Mouse (Mus musculus): ENCODE data around the gene Uchl3. TPM values are rescaled to one million over a fixed set of nuclear protein-coding genes. Genes with fewer than 3 reads are reported as not detected.

Gene Uchl3
- total RNA-seq (2023), result 8.7 and 12.6 TPM in 2 replicates

GRCm38 (mm10) chr14:101653581-101654525, at the start of gene Uchl3:
Uchl3 (plus strand) TSS chr14:101653967.

GRCm38 (mm10) chr14:101608519-101609368, 45.0 kb upstream of the Uchl3 start, which contains the start of gene Tbc1d4:
Tbc1d4 (minus strand) TSS chr14:101609191.

GRCm38 (mm10) chr14:101640153-101640843, 13.5 kb upstream of the Uchl3 start, which contains the start of gene Commd6:
Commd6 (minus strand) TSS chr14:101640686.

GRCm38 (mm10) chr14:101729237-101729971, 75.6 kb downstream of the Uchl3 start, which contains the start of the genes Gm9922 and Lmo7:
Gm9922 (minus strand) TSS chr14:101729814.
Lmo7 (plus strand) TSS chr14:101729957.

Other genes with a start within 250 kb of the Uchl3 start
- gene Tbc1d4, start 44.8 kb upstream of the Uchl3 start, total RNA-seq (2023), result 2.0 and 4.9 TPM in 2 replicates
- gene Commd6, start 13.3 kb upstream of the Uchl3 start, total RNA-seq (2023), result 33.4 and 35.4 TPM in 2 replicates
- not detected in 2 replicates for gene Gm9922, start 75.8 kb downstream of the Uchl3 start, total RNA-seq (2023)
- gene Lmo7, start 76.0 kb downstream of the Uchl3 start, total RNA-seq (2023), result 0.09 TPM in 1 of 2 replicates, not detected in the other

Measured in neutrophil, adult 65 days (primary cell).